Comparison of ENCODE assay signal across 27 mouse cellular contexts in genomic region chr4:9011952-9012351, GRCm38 (mm10).
DNase-seq lines count a peak whose midpoint lies in the region; ATAC-seq and TF ChIP-seq lines count a peak whose summit lies in the region.
"Had no signal": no experiment of that assay in that cellular context is flagged by ENCODE, and none has a peak within 500 bp of the region (broad histone marks: within the 10 kb centered on the region; RNA-seq: fewer than 3 reads in every experiment).

No protein-coding gene starts in this region.

- no peak overlapping the region for H3K4me2 ChIP-seq in forebrain, embryonic 16.5 days (ENCODE audit: low read length)
- no peak overlapping the region for H3K4me2 ChIP-seq in forebrain, embryonic 12.5 days
- no peak overlapping the region for H3K4me2 ChIP-seq in midbrain, postnatal 0 days (ENCODE audit: low read depth, low read length, poor library complexity, severe bottlenecking)
- H3K4me2 ChIP-seq: embryonic facial prominence, embryonic 15.5 days; heart, embryonic 15.5 days; intestine, embryonic 15.5 days; liver, embryonic 11.5 days; midbrain, embryonic 12.5 days had no signal

- H3K9ac ChIP-seq in forebrain, embryonic 16.5 days (replicated peaks; ENCODE audit: low read depth, low read length) = no peak overlapping the region
- H3K9ac ChIP-seq in forebrain, embryonic 12.5 days = no peak overlapping the region
- no peak overlapping the region for H3K9ac ChIP-seq in midbrain, postnatal 0 days (replicated peaks; ENCODE audit: low read length, poor library complexity, severe bottlenecking)
- H3K9ac ChIP-seq: embryonic facial prominence, embryonic 15.5 days; heart, embryonic 15.5 days; hindbrain, embryonic 13.5 days; intestine, embryonic 15.5 days; limb, embryonic 13.5 days; liver, postnatal 0 days; midbrain, embryonic 12.5 days had no signal

- H3K4me1 ChIP-seq in forebrain, embryonic 16.5 days (replicated peaks; ENCODE audit: control insufficient read depth, insufficient read depth, low read length) = peaks cover 53% of the 10 kb centered on the region
- peaks cover 55% of the 10 kb centered on the region for H3K4me1 ChIP-seq in forebrain, embryonic 12.5 days
- H3K4me1 ChIP-seq in midbrain, postnatal 0 days (ENCODE audit: insufficient read depth, low read length) = peaks cover 14% of the 10 kb centered on the region
- peaks cover 55% of the 10 kb centered on the region for H3K4me1 ChIP-seq in midbrain, embryonic 10.5 days

- no peak for ATAC-seq in forebrain, embryonic 16.5 days
- no peak for ATAC-seq in forebrain, embryonic 12.5 days (ENCODE audit: low FRiP score)
- no peak for ATAC-seq in midbrain, postnatal 0 days (ENCODE audit: low FRiP score)
- ATAC-seq: CD4-positive, CD25-positive, alpha-beta regulatory T cell, adult 4 months; intestine, embryonic 15.5 days; liver, postnatal 0 days had no signal

- no peaks in the 10 kb centered on the region for H3K9me3 ChIP-seq in forebrain, embryonic 16.5 days (ENCODE audit: control insufficient read depth, low read length)
- H3K9me3 ChIP-seq in forebrain, embryonic 12.5 days = no peaks in the 10 kb centered on the region
- no peaks in the 10 kb centered on the region for H3K9me3 ChIP-seq in midbrain, postnatal 0 days (ENCODE audit: low read length)
- no peaks in the 10 kb centered on the region for H3K9me3 ChIP-seq in midbrain, embryonic 10.5 days (replicated peaks)
- H3K9me3 ChIP-seq: embryonic facial prominence, embryonic 10.5 days; embryonic facial prominence, embryonic 15.5 days; heart, embryonic 10.5 days; heart, embryonic 15.5 days; hindbrain, embryonic 13.5 days; intestine, embryonic 15.5 days; limb, embryonic 13.5 days; midbrain, embryonic 12.5 days had no signal

- WGBS in forebrain, embryonic 16.5 days = 41% methylated on average over 3 of the region's 3 CpGs
- 59% methylated on average over 3 of the region's 3 CpGs for WGBS in forebrain, embryonic 12.5 days
- WGBS in midbrain, postnatal 0 days = 47% methylated on average over 3 of the region's 3 CpGs
- 69% methylated on average over 3 of the region's 3 CpGs for WGBS in midbrain, embryonic 10.5 days

- no peaks in the 10 kb centered on the region for H3K36me3 ChIP-seq in forebrain, embryonic 16.5 days (ENCODE audit: control insufficient read depth, insufficient read depth)
- no peaks in the 10 kb centered on the region for H3K36me3 ChIP-seq in forebrain, embryonic 12.5 days (replicated peaks)
- H3K36me3 ChIP-seq in midbrain, postnatal 0 days (ENCODE audit: insufficient read depth, low read length) = no peaks in the 10 kb centered on the region
- no peaks in the 10 kb centered on the region for H3K36me3 ChIP-seq in midbrain, embryonic 10.5 days
- H3K36me3 ChIP-seq: embryonic facial prominence, embryonic 10.5 days; embryonic facial prominence, embryonic 15.5 days; heart, embryonic 10.5 days; heart, embryonic 15.5 days; hindbrain, embryonic 13.5 days; intestine, embryonic 15.5 days; limb, embryonic 13.5 days; midbrain, embryonic 12.5 days had no signal

- no peak for TF ChIP-seq CTCF in midbrain, postnatal 0 days (IDR thresholded peaks at IDR 0.05)

- H3K27me3 ChIP-seq in forebrain, embryonic 16.5 days (replicated peaks; ENCODE audit: control insufficient read depth, insufficient read depth, low read length) = no peaks in the 10 kb centered on the region
- H3K27me3 ChIP-seq in forebrain, embryonic 12.5 days = peaks cover 10% of the 10 kb centered on the region; the same call in 1 of the 2 replicates
- H3K27me3 ChIP-seq in midbrain, postnatal 0 days (ENCODE audit: insufficient read depth, low read length) = no peaks in the 10 kb centered on the region
- peaks cover 12% of the 10 kb centered on the region; the same call in 1 of the 2 replicates for H3K27me3 ChIP-seq in midbrain, embryonic 10.5 days (ENCODE audit: low read depth, poor library complexity, severe bottlenecking)
- H3K27me3 ChIP-seq: heart, embryonic 15.5 days; hindbrain, embryonic 13.5 days; intestine, embryonic 15.5 days had no signal

- DNase-seq in cerebellum, postnatal 10 days = peak; percentile 54 to 60
- DNase-seq in cerebellum, adult 9-11 months = no peak
- DNase-seq in midbrain, postnatal 0 days (ENCODE audit: low spot score) = peak; percentile 36
- no peak for DNase-seq in midbrain, embryonic 10.5 days (ENCODE audit: low spot score)
- peak; percentile 28 to 30 for DNase-seq in cerebellum, postnatal 36 days
- DNase-seq: gastrocnemius, postnatal 25 days; heart, adult 11 months; kidney, adult 2 months; kidney, postnatal 4 days; liver, postnatal 0 days; lung, postnatal 36 days; right cerebral cortex, postnatal 4 days; thymus, adult 18-20 months; thymus, postnatal 36 days had no signal

- peak overlapping the region; percentile 37; the same call in 1 of the 2 replicates for H3K27ac ChIP-seq in forebrain, embryonic 16.5 days (ENCODE audit: low read length)
- no peak overlapping the region for H3K27ac ChIP-seq in forebrain, embryonic 12.5 days
- H3K27ac ChIP-seq in midbrain, postnatal 0 days (ENCODE audit: low read depth, low read length) = no peak overlapping the region
- no peak overlapping the region for H3K27ac ChIP-seq in midbrain, embryonic 10.5 days (replicated peaks)
- H3K27ac ChIP-seq: embryonic facial prominence, embryonic 10.5 days; embryonic facial prominence, embryonic 15.5 days; heart, embryonic 10.5 days; heart, embryonic 15.5 days; intestine, embryonic 15.5 days; stomach, postnatal 0 days had no signal

- no peak overlapping the region for H3K4me3 ChIP-seq in forebrain, embryonic 16.5 days (replicated peaks; ENCODE audit: low read length)
- H3K4me3 ChIP-seq in forebrain, embryonic 12.5 days (replicated peaks) = no peak overlapping the region
- H3K4me3 ChIP-seq in midbrain, postnatal 0 days (ENCODE audit: low read depth, low read length) = no peak overlapping the region
- H3K4me3 ChIP-seq in midbrain, embryonic 10.5 days = no peak overlapping the region
- H3K4me3 ChIP-seq: embryonic facial prominence, embryonic 10.5 days; embryonic facial prominence, embryonic 15.5 days; heart, embryonic 10.5 days; heart, embryonic 15.5 days; hindbrain, embryonic 13.5 days; intestine, embryonic 15.5 days; limb, embryonic 13.5 days; midbrain, embryonic 12.5 days had no signal

Comparison
In these comparisons a context has a peak if more than half of its experiments do, and no peak if none do; other contexts are left out.
1. DNase-seq: peak in cerebellum, postnatal 10 days (2 of 2), midbrain, postnatal 0 days (single experiment) and cerebellum, postnatal 36 days (2 of 2); none in cerebellum, adult 9-11 months (single experiment) and midbrain, embryonic 10.5 days (single experiment).